Mouse (Mus musculus) embryonic facial prominence, embryonic 11.5 days (tissue): Measurements from ENCODE around the gene Uchl5. TPM values are rescaled to one million over a fixed set of nuclear protein-coding genes. Genes with fewer than 3 reads are reported as not detected.

Experiments
- ATAC-seq: fragments of 200-750 bp; cut with Nextera tagmentation; replicated peaks from 2 replicates; pipeline ENCODE4 v1.8.0; 2017; ENCODE audit warnings: low read depth; ENCODE audit not compliant: insufficient number of reproducible peaks, low FRiP score, low TSS enrichment
- DNase-seq: peaks from one replicate; pipeline ENCODE4 v3.0.0-alpha.2; 2015; ENCODE audit warnings: low spot score
- H3K27ac ChIP-seq: fragments of 300-500 bp; sonication (generic); replicated peaks from 2 replicates; pipeline ENCODE4 v1.5.1; 2014; ENCODE audit warnings: mild to moderate bottlenecking, low read depth, low read length, control low read depth
- H3K27me3 ChIP-seq: fragments of 300-500 bp; sonication (generic); 2 replicates; pipeline ENCODE4 v1.6.1; 2014; ENCODE audit warnings: mild to moderate bottlenecking, low read length, moderate library complexity, mixed read lengths; ENCODE audit not compliant: control insufficient read depth, insufficient read depth
- H3K36me3 ChIP-seq: fragments of 300-500 bp; sonication (generic); replicated peaks from 2 replicates; pipeline ENCODE4 v1.6.1; 2014; ENCODE audit warnings: low read depth, mild to moderate bottlenecking, low read length, moderate library complexity, mixed read lengths; ENCODE audit not compliant: control insufficient read depth, insufficient read depth
- H3K4me1 ChIP-seq: fragments of 300-500 bp; sonication (generic); 2 replicates; pipeline ENCODE4 v1.6.1; 2014; ENCODE audit warnings: low read length, mixed read lengths; ENCODE audit not compliant: control insufficient read depth, insufficient read depth
- H3K4me2 ChIP-seq: fragments of 300-500 bp; sonication (generic); 2 replicates; pipeline ENCODE4 v1.6.1; 2014; ENCODE audit warnings: low read depth, mild to moderate bottlenecking, control low read depth, low read length, moderate library complexity
- H3K4me3 ChIP-seq: fragments of 300-500 bp; sonication (generic); 2 replicates; pipeline ENCODE4 v1.5.1; 2014; ENCODE audit warnings: low read depth, low read length, control low read depth
- H3K9ac ChIP-seq: fragments of 300-500 bp; sonication (generic); replicated peaks from 2 replicates; pipeline ENCODE4 v1.6.1; 2014; ENCODE audit warnings: mild to moderate bottlenecking, control low read depth, low read length
- H3K9me3 ChIP-seq: fragments of 300-500 bp; sonication (generic); replicated peaks from 2 replicates; pipeline ENCODE4 v1.6.1; 2016; ENCODE audit warnings: mild to moderate bottlenecking, low read length, inconsistent platforms, mixed read lengths; ENCODE audit not compliant: control insufficient read depth
- WGBS: fragments of 180-500 bp; shearing (Covaris S2); extraction: QIAGEN DNeasy Blood & Tissue Kit; methylation state at CpG from one replicate; pipeline ENCODE4 v1.1.7; 2014; 5-methylcytosine and 5-hydroxymethylcytosine counted together
- polyA plus RNA-seq: library from polyadenylated mRNA; unstranded; fragments of >200 nt; fragmentation: Nextera tagmentation; extraction: Ambion mirVana; gene quantifications from 2 replicates; pipeline ENCODE4 v1.2.1, GENCODE M21; 2014

Uchl5 gene
- polyA plus RNA-seq, 1 experiment from 2014 or later: 90.2 TPM

DNA sequence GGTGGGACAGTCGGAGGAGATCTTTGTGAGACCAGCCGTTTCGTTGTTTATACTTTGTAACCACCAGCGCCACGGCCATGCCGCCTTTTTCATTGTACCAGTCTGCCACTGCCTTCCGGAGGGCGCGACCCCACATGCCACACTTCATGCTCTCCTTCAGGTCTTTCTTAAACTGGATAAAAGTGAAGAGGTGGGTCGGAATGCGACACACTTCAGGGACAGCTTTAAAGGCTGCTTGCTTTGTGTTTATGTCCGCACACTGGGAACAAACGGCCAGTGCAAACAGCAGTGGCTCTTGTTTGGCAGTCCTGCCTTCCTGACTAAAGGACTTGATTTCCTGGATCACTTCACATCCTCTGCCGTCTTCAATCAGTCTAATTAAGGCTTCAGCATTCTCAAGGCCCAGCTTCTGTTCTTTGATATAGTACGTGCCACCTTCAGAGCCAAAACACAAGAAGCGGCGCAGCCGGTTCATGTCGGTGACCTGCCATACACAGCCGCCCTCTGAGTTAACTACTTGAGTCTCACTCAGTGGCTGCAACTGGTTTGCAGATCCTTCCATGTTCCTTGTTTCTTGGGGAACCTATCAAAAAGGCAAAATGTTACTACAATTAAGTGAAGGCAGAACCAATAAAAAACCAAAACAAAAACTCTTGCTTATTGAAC lies 6.5 kb upstream of the Uchl5 start:
- Histone ChIP-seq H3K36me3 (0 out of 2 replicates have a peak, but pooled peaks cover 2% of the 10 kb centered on the region), H3K4me3 (no peak overlapping the region), H3K4me1 (no peaks in the 10 kb centered on the region), H3K27ac (no peak overlapping the region), H3K27me3 (no peaks in the 10 kb centered on the region), H3K9me3 (no peaks in the 10 kb centered on the region), H3K9ac (no peak overlapping the region), H3K4me2 (no peak overlapping the region)
- 63% methylated on average over 20 of the region's 20 CpGs for WGBS
- DNase-seq (no peak), ATAC-seq (no peak)

DNA sequence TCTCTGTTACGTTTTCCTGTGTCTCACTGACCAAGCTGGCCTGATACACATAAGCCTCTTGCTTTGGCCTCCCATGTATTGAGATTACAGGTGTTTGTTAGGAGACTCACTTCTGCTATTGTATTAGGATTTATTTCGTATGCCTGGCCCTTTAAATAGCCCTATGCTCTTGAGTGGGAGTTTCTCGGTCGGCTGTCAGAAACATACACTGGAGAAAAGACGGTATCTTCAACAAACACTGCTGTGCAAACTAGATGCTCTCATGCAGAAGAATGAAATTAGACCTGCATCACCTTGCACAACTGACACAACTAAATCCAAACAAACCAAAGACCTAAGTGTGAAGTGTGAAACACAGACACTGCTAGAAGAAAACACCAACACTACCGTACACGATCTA lies 4.0 kb upstream of the Uchl5 start:
- H3K4me3 ChIP-seq: no peak overlapping the region
- H3K4me2 ChIP-seq: no peak overlapping the region
- H3K27ac ChIP-seq: no peak overlapping the region
- no peaks in the 10 kb centered on the region for H3K4me1 ChIP-seq
- DNase-seq: no peak
- no peak overlapping the region for H3K9ac ChIP-seq
- H3K36me3 ChIP-seq: 0 out of 2 replicates have a peak, but pooled peaks cover 2% of the 10 kb centered on the region
- 83% methylated on average over 7 of the region's 7 CpGs for WGBS
- ATAC-seq: no peak
- H3K9me3 ChIP-seq: no peaks in the 10 kb centered on the region
- no peaks in the 10 kb centered on the region for H3K27me3 ChIP-seq

DNA sequence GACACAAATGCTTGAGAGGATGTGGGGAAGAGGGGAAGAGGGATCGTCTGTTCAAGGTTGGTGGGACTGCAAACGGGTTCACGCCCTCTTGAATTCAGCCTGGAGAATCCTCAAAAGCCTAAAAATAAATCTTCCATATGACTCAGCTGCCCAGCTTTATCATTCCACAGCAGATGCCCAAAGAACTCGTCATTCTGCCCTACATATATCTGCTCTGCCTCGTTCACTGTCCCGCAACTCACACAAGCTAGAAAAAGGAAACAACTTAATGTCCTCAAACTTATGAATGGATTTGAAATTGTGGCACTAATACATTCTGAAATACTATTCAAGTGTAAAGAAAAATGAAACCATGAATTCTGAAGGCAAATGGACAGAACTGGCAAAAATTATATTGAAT lies 3.2 kb upstream of the Uchl5 start:
- Histone ChIP-seq H3K9ac (no peak overlapping the region), H3K27ac (no peak overlapping the region), H3K4me3 (no peak overlapping the region), H3K4me2 (no peak overlapping the region), H3K27me3 (no peaks in the 10 kb centered on the region), H3K36me3 (0 out of 2 replicates have a peak, but pooled peaks cover 2% of the 10 kb centered on the region), H3K9me3 (no peaks in the 10 kb centered on the region), H3K4me1 (no peaks in the 10 kb centered on the region)
- DNase-seq (no peak), ATAC-seq (no peak)
- WGBS: 89% methylated on average over 6 of the region's 6 CpGs

DNA sequence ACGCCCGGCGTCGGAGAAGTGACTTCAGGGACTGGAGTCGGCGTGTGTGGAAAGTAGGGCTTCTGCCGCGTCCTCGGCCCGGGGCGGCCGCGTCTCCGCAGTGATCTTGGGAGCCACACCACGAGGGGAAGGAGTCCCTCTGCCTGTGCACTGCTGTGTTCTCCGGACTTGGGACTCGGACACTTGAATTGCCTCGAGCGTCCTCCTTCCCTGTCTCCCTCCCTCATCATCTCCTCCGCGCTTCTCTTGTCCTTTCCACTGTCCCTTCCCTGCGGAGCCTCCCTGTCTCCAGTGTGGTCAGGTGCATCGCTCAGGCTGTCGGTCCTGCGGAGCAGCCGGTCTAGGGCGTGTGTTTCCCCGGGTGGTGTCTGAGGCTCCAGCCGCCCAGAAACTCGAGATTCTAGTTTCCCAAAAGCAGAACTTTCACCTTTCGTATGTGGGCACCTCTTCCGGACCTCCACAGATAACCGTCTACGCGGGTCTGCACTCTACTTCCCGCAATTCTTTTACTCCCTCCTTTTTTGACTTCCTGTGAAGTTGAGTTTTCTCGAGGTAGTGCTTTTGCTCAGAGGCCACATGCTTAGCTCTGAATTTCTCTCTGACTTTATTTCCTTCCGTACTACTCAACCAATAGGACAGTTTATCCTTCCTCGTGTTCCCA lies 616 bp downstream of the Uchl5 start:
- Histone ChIP-seq H3K4me2 (peak overlapping the region; percentile 60), H3K9me3 (no peaks in the 10 kb centered on the region), H3K4me3 (peak overlapping the region; percentile 87), H3K9ac (peak overlapping the region; percentile 82), H3K27ac (peak overlapping the region; percentile 52), H3K4me1 (no peaks in the 10 kb centered on the region), H3K36me3 (no peaks in the 10 kb centered on the region), H3K27me3 (no peaks in the 10 kb centered on the region)
- under 1% methylated on average over 38 of the region's 39 CpGs for WGBS
- peak; percentile 57; the same call in 1 of the 2 replicates for ATAC-seq
- DNase-seq: peak; percentile 17

DNA sequence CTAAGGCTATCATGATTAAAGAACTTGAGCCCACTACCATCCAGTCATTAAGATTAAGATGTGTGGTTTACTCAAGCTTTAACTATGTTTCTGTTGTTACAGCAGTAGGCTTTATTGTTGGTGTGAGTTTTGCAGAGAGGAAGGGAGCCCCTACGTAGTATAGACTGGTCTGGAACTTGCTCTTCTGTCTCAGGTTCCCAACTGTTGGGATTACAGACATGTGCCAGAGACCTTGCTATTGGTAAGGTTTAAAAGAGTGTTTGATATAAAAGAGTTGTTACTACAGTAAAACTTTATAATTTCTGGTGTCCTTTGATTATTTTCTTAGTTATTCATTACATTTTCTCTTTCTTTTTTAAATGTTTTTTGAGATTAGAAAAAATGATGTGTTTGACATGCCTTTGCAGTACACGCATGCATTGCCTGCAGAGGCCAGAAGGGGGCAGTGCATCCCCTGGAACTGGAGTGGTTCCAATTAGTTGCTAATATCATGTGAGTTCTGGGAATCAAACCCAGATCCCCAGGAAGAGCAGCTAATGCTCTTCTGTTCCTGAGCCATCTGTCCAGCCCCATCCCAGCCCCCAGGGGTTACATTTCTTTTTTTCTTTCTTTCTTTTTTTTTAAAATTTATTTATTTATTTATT lies 11.6 kb downstream of the Uchl5 start:
- Histone ChIP-seq H3K9me3 (no peaks in the 10 kb centered on the region), H3K27me3 (no peaks in the 10 kb centered on the region), H3K4me1 (no peaks in the 10 kb centered on the region), H3K27ac (no peak overlapping the region), H3K4me2 (no peak overlapping the region), H3K4me3 (no peak overlapping the region), H3K36me3 (no peaks in the 10 kb centered on the region; the same call in 1 of the 2 replicates), H3K9ac (no peak overlapping the region)
- peak; percentile 45 for DNase-seq
- ATAC-seq: no peak
- WGBS: 73% methylated on average over 2 of the region's 2 CpGs

DNA sequence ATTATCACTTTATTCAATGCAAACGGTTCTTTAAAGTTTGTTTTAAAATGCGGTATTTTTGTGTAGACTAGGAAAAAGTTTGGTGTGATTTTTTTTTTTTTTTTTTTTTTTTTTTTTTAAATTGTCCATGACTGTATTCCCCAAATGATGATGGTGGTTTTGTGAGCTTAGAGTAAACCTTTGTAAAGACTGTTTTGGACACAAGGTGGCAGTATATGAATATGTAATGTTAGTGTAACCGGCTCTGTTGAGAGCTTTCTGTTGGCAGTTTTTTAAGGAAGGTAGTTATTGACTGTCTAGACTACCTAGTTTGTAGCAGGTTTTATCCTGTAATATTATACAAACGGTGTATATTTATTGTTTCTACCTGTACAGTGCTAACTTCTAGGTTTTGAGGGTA lies 26.5 kb downstream of the Uchl5 start:
- H3K27me3 ChIP-seq: no peaks in the 10 kb centered on the region
- peak; percentile 83; the same call in 1 of the 2 replicates for ATAC-seq
- H3K4me3 ChIP-seq: no peak overlapping the region
- no peaks in the 10 kb centered on the region for H3K4me1 ChIP-seq
- H3K9me3 ChIP-seq: no peaks in the 10 kb centered on the region
- no peak overlapping the region for H3K9ac ChIP-seq
- 46% methylated on average over 4 of the region's 4 CpGs for WGBS
- no peak overlapping the region for H3K4me2 ChIP-seq
- peak; percentile 91 for DNase-seq
- no peak overlapping the region for H3K27ac ChIP-seq
- H3K36me3 ChIP-seq: no peaks in the 10 kb centered on the region

DNA sequence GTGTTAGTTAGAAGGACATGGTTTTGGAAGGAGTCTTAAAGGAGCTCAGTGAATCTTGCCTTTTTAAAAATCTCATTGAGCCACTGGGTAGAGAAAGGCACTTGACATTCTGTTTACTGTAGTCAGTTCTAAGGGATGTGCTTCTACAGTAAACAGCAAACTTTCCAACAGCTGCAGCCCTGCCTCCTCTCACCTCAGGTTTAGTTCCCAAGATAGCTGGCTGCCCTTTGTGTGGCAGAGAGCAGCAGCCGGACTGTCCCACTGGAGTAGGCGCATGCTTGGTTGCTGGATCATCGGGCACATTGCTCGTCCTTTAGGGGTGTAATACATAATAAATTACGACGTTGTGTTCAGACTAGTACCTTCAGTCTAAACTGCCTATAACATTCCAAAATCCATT lies 32.0 kb downstream of the Uchl5 start:
- Histone ChIP-seq H3K9ac (no peak overlapping the region), H3K27ac (no peak overlapping the region), H3K36me3 (no peaks in the 10 kb centered on the region), H3K4me1 (no peaks in the 10 kb centered on the region), H3K4me2 (no peak overlapping the region), H3K9me3 (no peaks in the 10 kb centered on the region), H3K27me3 (no peaks in the 10 kb centered on the region), H3K4me3 (no peak overlapping the region)
- no peak for ATAC-seq
- no peak for DNase-seq
- 90% methylated on average over 6 of the region's 6 CpGs for WGBS
